Mouse (Mus musculus): ENCODE measurements at regions not wholly inside any gene's neighbourhood (a gene's known extent, or its start where the extent isn't known, plus 50 kb on each side); places are given as distances from the start of the nearest gene placed in this dataset.

DNA sequence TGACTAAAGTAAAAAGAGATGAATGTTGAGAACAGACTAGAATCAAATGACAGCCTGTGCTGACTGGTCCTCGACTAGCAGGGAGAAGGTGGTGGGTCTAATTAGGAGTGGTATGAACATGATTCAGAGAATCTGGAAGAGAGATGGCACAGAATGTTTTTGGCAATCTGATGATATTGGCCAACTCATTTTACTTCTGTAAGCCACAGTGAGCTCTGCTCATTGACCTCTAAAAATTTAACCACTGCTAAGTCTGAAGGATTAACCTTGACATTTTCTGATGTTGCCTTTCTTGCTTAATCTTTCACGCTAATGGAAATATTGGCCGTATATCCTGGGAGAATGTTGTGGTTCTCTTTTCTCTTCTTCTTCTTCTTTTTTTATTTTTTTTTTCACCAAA, 1041.6 kb upstream of the Got2 start:
- no peaks in the 10 kb centered on the region for H3K36me3 ChIP-seq (ENCODE audit: control insufficient read depth in 1 of 2, insufficient read depth in 2 of 2, low read length in 2 of 2)
- H3K79me2 ChIP-seq (ENCODE audit: control insufficient read depth, insufficient read depth, low read length, poor library complexity), result no peaks in the 10 kb centered on the region
- TF ChIP-seq MAZ (IDR thresholded peaks at IDR 0.05; ENCODE audit: low read depth, low read length), result no peak
- no peak for TF ChIP-seq MXI1 (IDR thresholded peaks at IDR 0.05; ENCODE audit: low read depth, low read length)
- no peak for TF ChIP-seq SIN3A (IDR thresholded peaks at IDR 0.05; ENCODE audit: low read length)
- no peak for TF ChIP-seq USF2 (IDR thresholded peaks at IDR 0.05; ENCODE audit: borderline replicate concordance in 1 of 2, insufficient read depth in 1 of 2, low read depth in 1 of 2, low read length in 2 of 2)
- TF ChIP-seq USF1 (IDR thresholded peaks at IDR 0.05; ENCODE audit: low read depth, low read length), result no peak
- DNase-seq (ENCODE audit: low read depth, low spot score), result no peak
- no peak overlapping the region for H3K27ac ChIP-seq (ENCODE audit: control insufficient read depth, low read depth, low read length)
- no peaks in the 10 kb centered on the region; a peak in 1 of 4 replicates for H3K4me1 ChIP-seq (ENCODE audit: control insufficient read depth in 1 of 2, insufficient read depth in 2 of 2, low read length in 2 of 2)
- no peak overlapping the region for H3K9ac ChIP-seq (ENCODE audit: control insufficient read depth, low read depth, low read length, poor library complexity, severe bottlenecking)
- H3K9me3 ChIP-seq (replicated peaks; ENCODE audit: insufficient read depth, low read length), result no peaks in the 10 kb centered on the region
- H3K4me3 ChIP-seq (ENCODE audit: control insufficient read depth in 1 of 2, insufficient read depth in 1 of 2, low read depth in 2 of 2, low read length in 2 of 2), result no peak overlapping the region
- no peaks in the 10 kb centered on the region for H3K27me3 ChIP-seq (ENCODE audit: control insufficient read depth in 1 of 2, insufficient read depth in 2 of 2, low read length in 2 of 2)

- no peak overlapping the region for H3K27ac ChIP-seq (ENCODE audit: control insufficient read depth, low read depth, low read length)
- no peak for DNase-seq (ENCODE audit: low read depth, low spot score)
- H3K36me3 ChIP-seq (ENCODE audit: control insufficient read depth in 1 of 2, insufficient read depth in 2 of 2, low read length in 2 of 2), result peaks cover 0 to 3% of the 10 kb centered on the region in 2 experiments; a peak in 2 of 4 replicates
- H3K79me2 ChIP-seq (ENCODE audit: control insufficient read depth, insufficient read depth, low read length, poor library complexity), result no peaks in the 10 kb centered on the region
- no peaks in the 10 kb centered on the region for H3K27me3 ChIP-seq (ENCODE audit: control insufficient read depth in 1 of 2, insufficient read depth in 2 of 2, low read length in 2 of 2)
- no peaks in the 10 kb centered on the region for H3K4me1 ChIP-seq (ENCODE audit: control insufficient read depth in 1 of 2, insufficient read depth in 2 of 2, low read length in 2 of 2)
- no peak overlapping the region for H3K4me3 ChIP-seq (ENCODE audit: control insufficient read depth in 1 of 2, insufficient read depth in 1 of 2, low read depth in 2 of 2, low read length in 2 of 2)
- TF ChIP-seq CHD2 (IDR thresholded peaks at IDR 0.05; ENCODE audit: low read length) (no peak), SIN3A (IDR thresholded peaks at IDR 0.05; ENCODE audit: low read length) (no peak), MXI1 (IDR thresholded peaks at IDR 0.05; ENCODE audit: low read depth, low read length) (no peak), ZKSCAN1 (IDR thresholded peaks at IDR 0.05; ENCODE audit: low read depth, low read length) (no peak), KAT2A (conservative IDR thresholded peaks at IDR 0.05; ENCODE audit: low read depth, low read length) (no peak), EP300 (IDR thresholded peaks at IDR 0.05; ENCODE audit: low read depth in 1 of 2, low read length in 2 of 2) (no peak), POLR2A (IDR thresholded peaks at IDR 0.05; ENCODE audit: control insufficient read depth in 1 of 2, insufficient read depth in 1 of 2, low read depth in 1 of 2, low read length in 2 of 2, poor library complexity in 1 of 2) (no peak), MYB (IDR thresholded peaks at IDR 0.05; ENCODE audit: low read depth, low read length) (no peak), HCFC1 (IDR thresholded peaks at IDR 0.05; ENCODE audit: low read depth, low read length) (no peak), MEF2A (IDR thresholded peaks at IDR 0.05; ENCODE audit: extremely low read depth, insufficient replicate concordance, low read depth, low read length, poor library complexity, severe bottlenecking) (no peak), SMC3 (IDR thresholded peaks at IDR 0.05; ENCODE audit: low read depth, low read length) (no peak), USF1 (IDR thresholded peaks at IDR 0.05; ENCODE audit: low read depth, low read length) (no peak), UBTF (IDR thresholded peaks at IDR 0.05; ENCODE audit: borderline replicate concordance, insufficient read depth, low read depth, low read length) (no peak), BHLHE40 (IDR thresholded peaks at IDR 0.05; ENCODE audit: borderline replicate concordance, low read depth, low read length) (no peak), CTCF (IDR thresholded peaks at IDR 0.05 in 2 of 3, conservative IDR thresholded peaks at IDR 0.05 in 1 of 3; ENCODE audit: control insufficient read depth in 1 of 3, insufficient read depth in 1 of 3, low read depth in 2 of 3, low read length in 3 of 3, poor library complexity in 1 of 3, severe bottlenecking in 1 of 3) (no peak)
- no peak overlapping the region for H3K9ac ChIP-seq (ENCODE audit: control insufficient read depth, low read depth, low read length, poor library complexity, severe bottlenecking)
- no peaks in the 10 kb centered on the region for H3K9me3 ChIP-seq (replicated peaks; ENCODE audit: insufficient read depth, low read length)
Measured at GRCm38 (mm10) chr8:96880956-96881355, 992.6 kb upstream of the Got2 start.
